Mouse (Mus musculus) embryonic facial prominence, embryonic 10.5 days (tissue): ENCODE data around the gene 4932438H23Rik. TPM values are rescaled to one million over a fixed set of nuclear protein-coding genes. Genes with fewer than 3 reads are reported as not detected.
A peak's percentile ranks its signal among the peaks of the same experiment; 100 is the strongest.

Source experiments
- DNase-seq: peaks from one replicate; pipeline ENCODE4 v3.0.0-alpha.2; 2017; ENCODE audit warnings: low spot score
- H3K27ac ChIP-seq: fragments of 300-500 bp; sonication (generic); replicated peaks from 2 replicates; pipeline ENCODE4 v1.5.1; 2016; ENCODE audit warnings: mild to moderate bottlenecking
- H3K27me3 ChIP-seq: fragments of 300-500 bp; sonication (generic); replicated peaks from 2 replicates; pipeline ENCODE4 v1.6.1; 2016; ENCODE audit warnings: low read depth, mild to moderate bottlenecking; ENCODE audit not compliant: poor library complexity, severe bottlenecking
- H3K36me3 ChIP-seq: fragments of 300-500 bp; sonication (generic); replicated peaks from 2 replicates; pipeline ENCODE4 v1.6.1; 2016; ENCODE audit warnings: mild to moderate bottlenecking, moderate library complexity
- H3K4me1 ChIP-seq: fragments of 300-500 bp; sonication (generic); 2 replicates; pipeline ENCODE4 v1.6.1; 2016
- H3K4me3 ChIP-seq: fragments of 300-500 bp; sonication (generic); 2 replicates; pipeline ENCODE4 v1.5.1; 2016; ENCODE audit warnings: mild to moderate bottlenecking, moderate library complexity
- H3K9me3 ChIP-seq: fragments of 300-500 bp; sonication (generic); 2 replicates; pipeline ENCODE4 v1.6.1; 2016; ENCODE audit warnings: mild to moderate bottlenecking
- WGBS: fragments of 180-500 bp; shearing (Covaris S2); methylation state at CpG from one replicate; pipeline ENCODE4 v1.1.7; 2016; 5-methylcytosine and 5-hydroxymethylcytosine counted together
- polyA plus RNA-seq: library from polyadenylated mRNA; unstranded; fragments of >200 nt; fragmentation: Nextera tagmentation; extraction: Ambion mirVana; gene quantifications from 2 replicates; pipeline ENCODE4 v1.2.1, GENCODE M21; 2016

4932438H23Rik gene
- polyA plus RNA-seq, 1 experiment from 2014 or later, result not detected

DNA sequence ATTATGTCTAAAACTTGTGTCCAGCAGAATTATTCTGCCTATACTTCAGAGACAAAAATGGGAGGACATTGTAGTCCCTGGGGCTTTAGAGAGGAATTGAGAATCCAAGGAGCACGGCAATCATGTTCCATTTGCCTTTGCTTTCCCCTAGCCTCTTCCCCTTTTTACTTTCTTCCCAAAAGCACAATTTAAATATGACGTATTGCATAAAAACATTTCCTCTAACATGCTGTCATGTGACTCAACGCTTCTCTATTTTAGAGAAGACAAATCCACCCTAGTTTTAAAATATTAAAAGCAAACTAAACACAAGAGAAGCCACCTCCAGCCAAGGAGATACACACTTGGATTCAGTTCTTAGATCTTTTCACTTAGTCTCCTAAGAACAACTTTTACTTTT is 83.1 kb downstream of the 4932438H23Rik start:
- WGBS, result 50% methylated on average over 3 of the region's 3 CpGs
- Histone ChIP-seq H3K36me3 (peaks cover 37% of the 10 kb centered on the region), H3K4me1 (peaks cover 15% of the 10 kb centered on the region), H3K27me3 (no peaks in the 10 kb centered on the region), H3K27ac (no peak overlapping the region), H3K4me3 (peak overlapping the region; percentile 96), H3K9me3 (no peaks in the 10 kb centered on the region)
- DNase-seq, result no peak

DNA sequence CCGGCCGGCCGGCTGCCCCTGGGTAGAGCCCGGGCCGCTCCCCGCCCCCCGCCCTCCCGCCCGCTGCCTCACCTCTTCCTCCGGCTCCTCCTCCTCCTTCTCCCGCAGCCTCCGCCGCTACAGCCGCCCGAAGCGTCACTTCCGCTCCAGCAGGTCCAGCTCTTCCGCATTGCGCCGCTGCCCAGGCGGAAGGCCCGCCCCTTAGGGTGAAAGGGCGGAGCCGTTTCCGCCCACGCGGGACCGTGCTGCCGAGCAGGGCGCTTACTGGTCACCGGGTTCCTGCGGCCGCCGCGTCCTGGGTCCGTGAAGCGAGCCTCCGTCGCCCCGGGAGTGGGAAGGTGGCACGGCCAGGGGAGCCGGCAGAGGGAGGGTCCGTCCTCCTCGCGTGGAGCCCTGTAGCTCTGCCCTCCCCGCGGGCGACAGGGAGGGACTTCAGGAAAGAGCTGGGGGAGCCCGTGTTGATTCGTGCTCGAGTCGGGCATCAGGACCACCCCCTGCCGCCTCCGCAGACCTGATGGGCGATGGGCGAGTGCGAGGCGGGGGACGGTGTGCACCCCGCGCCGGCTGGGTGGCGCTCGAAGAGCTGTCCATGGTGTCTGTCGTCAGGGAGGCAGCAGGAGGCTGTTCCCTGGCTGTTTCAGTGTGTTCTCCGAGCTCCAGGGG is 83.8 kb downstream of the 4932438H23Rik start, which contains the start of gene Synj1:
Gene Synj1, minus strand, starts transcription at position 288 of the 663 bp plus-strand sequence.
- H3K4me3 ChIP-seq, result peak within 1 kb of the TSS; percentile 96
- under 1% methylated on average over 66 of the region's 66 CpGs for WGBS
- H3K4me1 ChIP-seq, result peaks cover 15% of the 10 kb centered on the region
- peak; percentile 94 for DNase-seq
- H3K27me3 ChIP-seq, result no peaks in the 10 kb centered on the region
- H3K27ac ChIP-seq, result peak within 1 kb of the TSS; percentile 89
- no peaks in the 10 kb centered on the region for H3K9me3 ChIP-seq
- H3K36me3 ChIP-seq, result peaks cover 31% of the 10 kb centered on the region

DNA sequence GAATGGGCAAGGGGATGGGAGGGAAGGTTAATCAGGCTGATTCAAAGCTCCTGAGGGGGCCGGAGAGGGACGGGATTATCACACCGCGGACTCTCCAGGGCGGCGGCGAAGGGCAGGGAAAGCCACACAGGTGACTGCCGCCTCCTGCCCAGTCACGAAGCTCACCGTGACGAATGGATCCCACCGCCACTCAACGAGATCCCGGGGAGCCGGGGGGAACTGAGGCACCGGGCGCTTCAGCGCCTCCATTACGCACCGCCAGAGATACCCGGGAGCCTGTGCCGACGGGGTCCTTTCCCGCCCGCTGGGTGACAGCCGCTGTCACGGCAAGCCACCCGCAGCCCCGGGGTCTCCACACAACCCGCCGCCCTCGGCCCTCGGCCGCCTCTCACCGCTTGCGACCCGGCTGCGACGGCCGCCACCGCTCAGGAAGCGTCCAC is 84.3 kb downstream of the 4932438H23Rik start:
- DNase-seq, result no peak
- H3K9me3 ChIP-seq, result no peaks in the 10 kb centered on the region
- H3K4me3 ChIP-seq, result peak overlapping the region; percentile 96
- under 1% methylated on average over 40 of the region's 42 CpGs for WGBS
- peaks cover 15% of the 10 kb centered on the region for H3K4me1 ChIP-seq
- peak overlapping the region; percentile 89 for H3K27ac ChIP-seq
- no peaks in the 10 kb centered on the region for H3K27me3 ChIP-seq
- peaks cover 25% of the 10 kb centered on the region for H3K36me3 ChIP-seq

DNA sequence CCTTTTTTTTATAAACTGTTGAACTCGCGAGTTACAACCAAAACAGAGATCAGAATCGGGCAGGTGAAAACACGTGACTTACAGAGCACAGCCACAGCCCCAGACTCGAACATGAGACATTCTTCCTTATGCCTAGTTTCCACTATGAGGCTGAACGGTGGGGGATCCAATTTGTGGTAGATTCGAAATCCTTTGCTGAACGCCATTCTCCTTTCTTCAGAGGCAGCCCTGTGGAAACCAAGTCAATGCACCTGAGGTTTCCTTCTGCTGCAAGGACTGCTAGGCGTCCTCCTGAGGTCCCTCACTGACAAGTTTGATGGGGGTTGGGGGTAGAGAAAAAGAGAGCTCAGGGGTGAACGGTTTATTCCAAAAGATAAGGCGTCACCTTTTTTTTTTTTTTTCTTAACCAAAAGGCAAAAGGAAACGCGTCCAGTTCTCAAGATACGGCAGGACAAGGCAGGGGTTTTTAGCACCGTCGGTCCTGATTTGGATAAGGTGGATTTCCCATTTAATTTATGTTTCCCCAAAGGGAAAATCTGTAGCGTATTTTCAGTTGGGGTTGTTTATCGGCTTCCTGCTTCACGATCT is 84.9 kb downstream of the 4932438H23Rik start:
- H3K36me3 ChIP-seq, result peaks cover 19% of the 10 kb centered on the region
- no peak for DNase-seq
- no peaks in the 10 kb centered on the region for H3K27me3 ChIP-seq
- WGBS, result 1% methylated on average over 19 of the region's 19 CpGs
- no peaks in the 10 kb centered on the region for H3K9me3 ChIP-seq
- peaks cover 15% of the 10 kb centered on the region for H3K4me1 ChIP-seq
- H3K27ac ChIP-seq, result peak overlapping the region; percentile 89
- peak overlapping the region; percentile 96 for H3K4me3 ChIP-seq

DNA sequence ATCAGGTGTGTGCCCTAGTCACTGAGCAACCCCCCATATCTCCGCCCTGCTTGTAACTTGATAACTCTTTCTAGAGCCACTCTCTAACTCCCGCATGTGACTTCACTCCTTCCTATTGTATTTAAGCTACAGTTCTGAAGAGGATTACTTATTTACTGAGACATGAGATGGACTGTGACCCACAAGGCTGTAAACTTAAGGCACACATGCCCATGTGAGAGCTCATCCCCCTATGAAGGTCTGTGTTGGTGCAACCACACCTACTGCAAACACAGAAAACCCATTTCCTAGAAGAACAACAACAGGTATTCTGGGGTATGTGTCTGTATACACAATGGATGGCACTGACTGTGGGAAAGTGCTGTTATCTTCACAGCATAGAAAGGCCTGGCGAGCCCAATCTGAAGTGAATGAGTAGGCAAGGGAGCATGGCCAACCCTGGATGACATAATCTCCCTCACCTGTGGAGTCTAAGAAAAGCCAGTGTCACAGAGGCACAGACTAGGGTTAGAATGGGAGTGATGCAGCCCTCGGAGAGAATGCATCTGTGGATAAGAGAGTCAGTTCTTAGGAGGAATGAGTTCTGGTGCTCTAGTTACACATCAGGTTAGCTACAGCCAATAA is 89.9 kb downstream of the 4932438H23Rik start:
- no peak overlapping the region for H3K27ac ChIP-seq
- 86% methylated on average over 4 of the region's 4 CpGs for WGBS
- no peaks in the 10 kb centered on the region for H3K27me3 ChIP-seq
- peaks cover 6% of the 10 kb centered on the region for H3K4me1 ChIP-seq
- H3K4me3 ChIP-seq, result no peak overlapping the region
- H3K36me3 ChIP-seq, result 0 out of 2 replicates have a peak, but pooled peaks cover 5% of the 10 kb centered on the region
- DNase-seq, result no peak
- no peaks in the 10 kb centered on the region for H3K9me3 ChIP-seq

Other genes with a start within 250 kb of the 4932438H23Rik start
- 50.1 and 58.2 TPM in 2 replicates for gene Cfap298, start 160.0 kb downstream of the 4932438H23Rik start, polyA plus RNA-seq
- gene Synj1, start 83.8 kb downstream of the 4932438H23Rik start, polyA plus RNA-seq, result 11.6 and 11.8 TPM in 2 replicates
- 66.9 and 79.2 TPM in 2 replicates for gene Paxbp1, start 50.6 kb downstream of the 4932438H23Rik start, polyA plus RNA-seq
- 2.3 and 3.4 TPM in 2 replicates for gene Olig2, start 130.3 kb upstream of the 4932438H23Rik start, polyA plus RNA-seq
- 1.9 and 3.3 TPM in 2 replicates for gene Olig1, start 174.7 kb upstream of the 4932438H23Rik start, polyA plus RNA-seq